Mouse (Mus musculus) WW6 (cell line): ENCODE measurements around the gene Pde4d.

Experiments used
- DNase-seq: peaks from one replicate; pipeline ENCODE4 v3.0.0-alpha.2; 2013; ENCODE audit warnings: low read depth, low spot score

Pde4d gene

GRCm38 (mm10) chr13:109623201-109623600 lies 1173.5 kb downstream of the Pde4d start:
- DNase-seq, result no peak

GRCm38 (mm10) chr13:109624772-109625349 lies 1175.1 kb downstream of the Pde4d start:
- DNase-seq, result no peak

- DNase-seq, result no peak
Measured at GRCm38 (mm10) chr13:109625466-109626129, 1175.8 kb downstream of the Pde4d start.

- DNase-seq, result no peak
Measured at GRCm38 (mm10) chr13:109627265-109627664, 1177.5 kb downstream of the Pde4d start.

- no peak for DNase-seq
Measured at GRCm38 (mm10) chr13:109628606-109629005, 1178.9 kb downstream of the Pde4d start.

GRCm38 (mm10) chr13:109629216-109629615 lies 1179.5 kb downstream of the Pde4d start:
- no peak for DNase-seq

GRCm38 (mm10) chr13:109631399-109632026 lies 1181.8 kb downstream of the Pde4d start:
- DNase-seq, result no peak

- no peak for DNase-seq
Measured at GRCm38 (mm10) chr13:109632387-109633036, 1182.8 kb downstream of the Pde4d start.

GRCm38 (mm10) chr13:109633037-109633418 lies 1183.3 kb downstream of the Pde4d start:
- DNase-seq, result no peak

GRCm38 (mm10) chr13:109635901-109636520 lies 1186.3 kb downstream of the Pde4d start:
- DNase-seq, result no peak

GRCm38 (mm10) chr13:109638273-109638672 lies 1188.5 kb downstream of the Pde4d start:
- no peak for DNase-seq

- no peak for DNase-seq
Measured at GRCm38 (mm10) chr13:109639286-109639685, 1189.5 kb downstream of the Pde4d start.

- no peak for DNase-seq
Measured at GRCm38 (mm10) chr13:109641562-109641961, 1191.8 kb downstream of the Pde4d start.

- no peak for DNase-seq
Measured at GRCm38 (mm10) chr13:109643419-109643818, 1193.7 kb downstream of the Pde4d start.

- no peak for DNase-seq
Measured at GRCm38 (mm10) chr13:109644086-109644485, 1194.3 kb downstream of the Pde4d start.

GRCm38 (mm10) chr13:109645284-109645909 lies 1195.6 kb downstream of the Pde4d start:
- DNase-seq, result no peak

GRCm38 (mm10) chr13:109645910-109646284 lies 1196.1 kb downstream of the Pde4d start:
- no peak for DNase-seq

GRCm38 (mm10) chr13:109646597-109647232 lies 1197.0 kb downstream of the Pde4d start:
- DNase-seq, result no peak

- DNase-seq, result no peak
Measured at GRCm38 (mm10) chr13:109647479-109648199, 1197.9 kb downstream of the Pde4d start.

- no peak for DNase-seq
Measured at GRCm38 (mm10) chr13:109648311-109648710, 1198.6 kb downstream of the Pde4d start.
